Mouse (Mus musculus) MEL (cell line): ENCODE data around the gene Hsp90ab1. TPM values are rescaled to one million over a fixed set of nuclear protein-coding genes. Genes with fewer than 3 reads are reported as not detected.
A peak's percentile ranks its signal among the peaks of the same experiment; 100 is the strongest.

Source experiments
- DNase-seq: peaks from one replicate; pipeline ENCODE4 v3.0.0; 2011; ENCODE audit warnings: low read depth, low spot score
- H3K27ac ChIP-seq: 2 replicates; pipeline ENCODE4 v1.5.1; 2012; ENCODE audit warnings: low read depth, mild to moderate bottlenecking, control low read depth, low read length, moderate library complexity; ENCODE audit not compliant: control insufficient read depth
- H3K27me3 ChIP-seq, 2 experiments: fragments of 150-350 bp in 1 of 2; sonication (generic) in 1 of 2; 2 replicates each; pipeline ENCODE4 v1.6.1; 2012; ENCODE audit warnings: low read length in 2 of 2, mild to moderate bottlenecking in 2 of 2, improper control_type of control experiment in 1 of 2, moderate library complexity in 1 of 2; ENCODE audit not compliant: insufficient read depth in 2 of 2, control insufficient read depth in 1 of 2
- H3K36me3 ChIP-seq, 2 experiments: 2 replicates each; pipeline ENCODE4 v1.6.1; 2012 to 2014; ENCODE audit warnings: low read length in 2 of 2, improper control_type of control experiment in 1 of 2, inconsistent platforms in 1 of 2, mild to moderate bottlenecking in 1 of 2; ENCODE audit not compliant: insufficient read depth in 2 of 2, control insufficient read depth in 1 of 2
- H3K4me1 ChIP-seq, 2 experiments: fragments of 150-350 bp in 1 of 2; sonication (generic) in 1 of 2; 2 replicates each; pipeline ENCODE4 v1.6.1; 2012; ENCODE audit warnings: low read length in 2 of 2, improper control_type of control experiment in 1 of 2, mild to moderate bottlenecking in 1 of 2; ENCODE audit not compliant: insufficient read depth in 2 of 2, control insufficient read depth in 1 of 2
- H3K4me3 ChIP-seq, 2 experiments: fragments of 150-350 bp in 1 of 2; sonication (generic) in 1 of 2; 2 replicates each; pipeline ENCODE4 v1.5.1; 2012; ENCODE audit warnings: low read depth in 2 of 2, low read length in 2 of 2, mild to moderate bottlenecking in 2 of 2, moderate library complexity in 2 of 2, control low read depth in 1 of 2, improper control_type of control experiment in 1 of 2; ENCODE audit not compliant: control insufficient read depth in 1 of 2, insufficient read depth in 1 of 2
- H3K79me2 ChIP-seq: 2 replicates; pipeline ENCODE4 v1.6.1; 2012; ENCODE audit warnings: mild to moderate bottlenecking, low read length, moderate library complexity; ENCODE audit not compliant: control insufficient read depth, poor library complexity, insufficient read depth
- H3K9ac ChIP-seq: 2 replicates; pipeline ENCODE4 v1.6.1; 2012; ENCODE audit warnings: low read depth, mild to moderate bottlenecking, control low read depth, low read length, moderate library complexity; ENCODE audit not compliant: control insufficient read depth, poor library complexity, severe bottlenecking
- H3K9me3 ChIP-seq: fragments of 150-350 bp; sonication (generic); replicated peaks from 2 replicates; pipeline ENCODE4 v1.6.1; 2012; ENCODE audit warnings: mild to moderate bottlenecking, low read length, improper control_type of control experiment, moderate library complexity; ENCODE audit not compliant: insufficient read depth
- CHD1 ChIP-seq: IDR thresholded peaks from 2 replicates; pipeline ENCODE4 v1.6.1; 2012; ENCODE audit warnings: low read depth, mild to moderate bottlenecking, inconsistent platforms, low read length, improper control_type of control experiment
- EP300 ChIP-seq, 2 experiments: IDR thresholded peaks; 2 replicates each; pipeline ENCODE4 v1.6.1; 2011; ENCODE audit warnings: improper control_type of control experiment in 2 of 2, low read length in 2 of 2, low read depth in 1 of 2, mild to moderate bottlenecking in 1 of 2
- GATA1 ChIP-seq: IDR thresholded peaks from 2 replicates; pipeline ENCODE4 v1.6.1; 2011; ENCODE audit warnings: low read depth, low read length, improper control_type of control experiment
- HCFC1 ChIP-seq: IDR thresholded peaks from 2 replicates; pipeline ENCODE4 v1.6.1; 2012; ENCODE audit warnings: low read depth, mild to moderate bottlenecking, inconsistent platforms, low read length, improper control_type of control experiment, moderate library complexity
- MXI1 ChIP-seq: IDR thresholded peaks from 2 replicates; pipeline ENCODE4 v1.6.1; 2011; ENCODE audit warnings: mild to moderate bottlenecking, low read depth, low read length, improper control_type of control experiment
- MYC ChIP-seq: IDR thresholded peaks from 2 replicates; pipeline ENCODE4 v1.6.1; 2011; ENCODE audit warnings: low read depth, mild to moderate bottlenecking, low read length, improper control_type of control experiment, moderate library complexity
- SIN3A ChIP-seq: IDR thresholded peaks from 2 replicates; pipeline ENCODE4 v1.6.1; 2012; ENCODE audit warnings: low read length, improper control_type of control experiment, inconsistent platforms
- TBP ChIP-seq: IDR thresholded peaks from 2 replicates; pipeline ENCODE4 v1.8.0; 2011; ENCODE audit warnings: low read depth, low read length, improper control_type of control experiment
- TCF12 ChIP-seq: IDR thresholded peaks from 2 replicates; pipeline ENCODE4 v1.6.1; 2014; ENCODE audit warnings: low read depth, mild to moderate bottlenecking, inconsistent platforms, low read length, improper control_type of control experiment, moderate library complexity
- USF1 ChIP-seq: IDR thresholded peaks from 2 replicates; pipeline ENCODE4 v1.6.1; 2014; ENCODE audit warnings: low read depth, mild to moderate bottlenecking, inconsistent platforms, low read length, improper control_type of control experiment, moderate library complexity
- USF2 ChIP-seq, 2 experiments: IDR thresholded peaks; 2 replicates each; pipeline ENCODE4 v1.6.1; 2011 to 2012; ENCODE audit warnings: improper control_type of control experiment in 2 of 2, low read length in 2 of 2, borderline replicate concordance in 1 of 2, inconsistent platforms in 1 of 2, low read depth in 1 of 2, mild to moderate bottlenecking in 1 of 2; ENCODE audit not compliant: insufficient read depth in 1 of 2
- ZKSCAN1 ChIP-seq: IDR thresholded peaks from 2 replicates; pipeline ENCODE4 v1.6.1; 2012; ENCODE audit warnings: low read depth, mild to moderate bottlenecking, inconsistent platforms, low read length, improper control_type of control experiment, moderate library complexity
- ZNF384 ChIP-seq: IDR thresholded peaks from 2 replicates; pipeline ENCODE4 v1.6.1; 2012; ENCODE audit warnings: low read depth, mild to moderate bottlenecking, inconsistent platforms, low read length, improper control_type of control experiment
- polyA plus RNA-seq, 2 experiments: library from polyadenylated mRNA; stranded (reverse) in 1 of 2; unstranded in 1 of 2; fragments of >175 nt in 1 of 2; fragments of >200 nt in 1 of 2; gene quantifications; 2 replicates each; pipeline versions ENCODE4 v1.2.1 to v1.2.4; 2012; ENCODE audit warnings: low replicate concordance in 2 of 2, low read depth in 1 of 2; ENCODE audit not compliant: insufficient read length in 2 of 2, insufficient read depth in 1 of 2, missing spikeins in 1 of 2
- total RNA-seq: library from RNA; depleted of rRNA; stranded (reverse); fragments of 300-350 nt; gene quantifications from 2 replicates; pipeline ENCODE4 v1.2.3, GENCODE M21; 2012

Gene Hsp90ab1
- total and polyA plus RNA-seq, 3 experiments, result 1,032 to 27,726 (median 4,130) TPM

DNA sequence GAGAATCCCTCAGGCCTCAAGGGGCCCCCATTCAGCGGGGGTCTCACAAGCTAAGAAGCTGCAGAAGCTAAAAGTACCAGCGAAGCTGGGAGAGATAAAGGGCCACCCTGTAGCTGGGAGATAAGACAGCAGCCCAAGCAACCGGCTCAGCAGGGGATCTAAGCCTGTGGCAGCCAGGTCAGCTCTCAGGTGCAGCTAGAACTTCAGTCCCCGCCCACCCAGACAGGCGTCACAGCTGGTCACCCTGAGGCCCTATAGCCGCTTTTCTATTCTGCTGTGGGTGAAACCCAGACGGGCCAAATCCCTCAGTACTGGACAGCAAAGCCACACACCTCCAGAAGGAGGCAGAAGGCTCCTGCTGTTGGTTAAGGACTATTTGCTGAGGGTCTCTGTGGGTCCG lies 20.4 kb upstream of the Hsp90ab1 start (continued):
- TF ChIP-seq USF1 (no peak), TBP (no peak), ZNF384 (0 out of 2 replicates have a peak, but pooled peaks have one; percentile 19), USF2 (IDR thresholded peaks at IDR 0.05; ENCODE audit: borderline replicate concordance in 1 of 2, insufficient read depth in 1 of 2, low read depth in 1 of 2, low read length in 2 of 2) (no peak), GATA1 (peak; percentile 89), SIN3A (peak; percentile 60; the same call in 1 of the 2 replicates)
- TF ChIP-seq, all 39 proteins: peak for 16

- Histone ChIP-seq H3K9ac (peak overlapping the region; percentile 80), H3K27me3 (no peaks in the 10 kb centered on the region), H3K36me3 (peaks cover 8 to 25% of the 10 kb centered on the region in 2 experiments; a peak in 3 of 4 replicates), H3K4me1 (peaks cover 15 to 35% of the 10 kb centered on the region in 2 experiments), H3K79me2 (peaks cover 41% of the 10 kb centered on the region), H3K4me3 (peak overlapping the region; percentile 60 to 80), H3K9me3 (no peaks in the 10 kb centered on the region), H3K27ac (peak overlapping the region; percentile 64)
- peak; percentile 66 for DNase-seq
- 0 out of 2 replicates have a peak, but pooled peaks have one; percentile 33 for TF ChIP-seq HCFC1
- 0 out of 2 replicates have a peak, but pooled peaks have one; percentile 32 for TF ChIP-seq MYC
- TF ChIP-seq MXI1, result peak; percentile 75
- TF ChIP-seq GATA1, result no peak
- TF ChIP-seq CHD1, result peak; percentile 65; the same call in 1 of the 2 replicates
- no peak for TF ChIP-seq EP300 (IDR thresholded peaks at IDR 0.05; ENCODE audit: low read depth in 1 of 2, low read length in 2 of 2)
- no peak for TF ChIP-seq TCF12
Observed at GRCm38 (mm10) chr17:45592606-45593431, 19.7 kb upstream of the Hsp90ab1 start.

DNA sequence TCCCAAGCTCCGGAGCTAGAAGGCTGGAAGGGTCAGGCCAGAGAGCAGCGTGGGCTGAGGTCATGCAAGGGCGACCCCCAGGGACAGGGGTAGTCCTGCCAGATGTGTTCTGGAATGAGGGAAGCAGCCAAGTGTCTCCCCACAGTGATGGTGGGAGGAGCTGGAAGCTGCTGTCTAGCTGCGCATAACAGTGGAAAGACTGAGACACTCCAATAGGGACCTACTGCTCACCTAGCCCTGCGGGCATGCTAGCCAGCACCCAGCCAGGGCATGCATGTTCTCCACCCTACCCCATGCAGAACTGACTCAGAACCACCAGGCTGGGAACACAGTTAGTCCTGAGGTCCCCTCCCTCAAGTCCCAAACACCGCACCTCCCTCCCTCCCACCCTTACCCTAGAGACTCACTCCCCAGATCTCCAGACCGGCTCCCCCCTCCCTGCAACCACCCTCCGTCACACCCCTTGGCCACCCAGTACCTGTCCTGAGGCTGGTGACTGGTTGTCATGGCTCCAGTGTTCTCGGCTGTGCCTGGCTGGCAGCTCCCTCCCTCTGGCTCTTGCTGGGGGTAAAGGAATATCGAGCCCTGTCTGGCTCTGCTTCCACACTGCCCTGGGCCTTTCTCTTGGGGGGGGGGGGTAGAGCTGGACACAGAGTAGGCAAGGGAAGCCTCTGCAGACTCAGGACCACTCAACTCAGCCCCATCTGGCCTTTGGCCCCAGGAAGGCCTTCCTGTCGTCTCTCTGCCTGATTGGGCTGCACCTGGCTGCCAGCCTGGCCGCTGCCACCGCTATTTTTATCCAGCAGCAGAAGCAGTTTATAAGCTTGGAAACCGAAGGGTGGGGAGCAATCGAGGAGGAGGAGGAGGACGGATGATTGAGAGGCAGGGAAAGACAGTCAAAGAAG lies 18.9 kb upstream of the Hsp90ab1 start:
- Histone ChIP-seq H3K9me3 (no peaks in the 10 kb centered on the region), H3K27me3 (no peaks in the 10 kb centered on the region)
- no peak for TF ChIP-seq ZKSCAN1
- TF ChIP-seq, all 39 proteins: peak for 0
- H3K9ac ChIP-seq, result peak overlapping the region; percentile 80
- H3K36me3 ChIP-seq, result peaks cover 8 to 22% of the 10 kb centered on the region in 2 experiments; a peak in 3 of 4 replicates
- DNase-seq, result no peak
- no peak overlapping the region for H3K4me3 ChIP-seq
- H3K27ac ChIP-seq, result peak overlapping the region; percentile 64
- H3K79me2 ChIP-seq, result peaks cover 41% of the 10 kb centered on the region
- H3K4me1 ChIP-seq, result peaks cover 15 to 31% of the 10 kb centered on the region in 2 experiments
